Mouse (Mus musculus): ENCODE measurements around the gene Gm20878.
"Not testable (repeated sequence)": the region's sequence is repeated elsewhere in the genome, so short reads cannot be mapped to it uniquely, and the experiment has no call there.

The Gm20878 gene

GRCm38 (mm10) chr4:41941272-41941671 is at the start of gene Gm20878:
Gm20878 (plus strand) TSS chr4:41941572.
- not testable (repeated sequence) for DNase-seq

- DNase-seq, result not testable (repeated sequence)
Measured at GRCm38 (mm10) chr4:41903310-41903709, 38.1 kb upstream of the Gm20878 start, which contains the start of gene Gm21541. Gm21541 (plus strand) TSS chr4:41903610.

GRCm38 (mm10) chr4:41965758-41966157 is 24.4 kb downstream of the Gm20878 start, which contains the start of gene Fam205a4:
Fam205a4 (plus strand) TSS chr4:41966058.
- DNase-seq, result not testable (repeated sequence)

All from kidney, adult 9 months (tissue).